Mouse (Mus musculus) limb, embryonic 14.5 days (tissue): Measurements from ENCODE around the gene Rnf19b. TPM values are rescaled to one million over a fixed set of nuclear protein-coding genes. Genes with fewer than 3 reads are reported as not detected.

Source experiments
- ATAC-seq: fragments of 200-750 bp; cut with Nextera tagmentation; 2 replicates; pipeline ENCODE4 v1.8.0; 2017; ENCODE audit warnings: low read depth, moderate number of reproducible peaks, moderate TSS enrichment; ENCODE audit not compliant: low FRiP score
- DNase-seq: peaks from one replicate; pipeline ENCODE4 v3.0.0-alpha.2; 2015; ENCODE audit warnings: low spot score
- H3K27ac ChIP-seq: fragments of 300-500 bp; sonication (generic); replicated peaks from 2 replicates; pipeline ENCODE4 v1.5.1; 2014; ENCODE audit warnings: low read depth, mild to moderate bottlenecking, low read length, moderate library complexity, mixed read lengths
- H3K27me3 ChIP-seq: fragments of 300-500 bp; sonication (generic); 2 replicates; pipeline ENCODE4 v1.6.1; 2014; ENCODE audit warnings: low read length, mixed read lengths; ENCODE audit not compliant: control insufficient read depth, insufficient read depth
- H3K36me3 ChIP-seq: fragments of 300-500 bp; sonication (generic); 2 replicates; pipeline ENCODE4 v1.6.1; 2014; ENCODE audit warnings: mild to moderate bottlenecking, low read length, moderate library complexity, mixed read lengths; ENCODE audit not compliant: control insufficient read depth, insufficient read depth
- H3K4me1 ChIP-seq: fragments of 300-500 bp; sonication (generic); 2 replicates; pipeline ENCODE4 v1.6.1; 2014; ENCODE audit warnings: antibody characterized with exemption, low read length, mixed read lengths; ENCODE audit not compliant: control insufficient read depth, insufficient read depth
- H3K4me2 ChIP-seq: fragments of 300-500 bp; sonication (generic); replicated peaks from 2 replicates; pipeline ENCODE4 v1.6.1; 2014; ENCODE audit warnings: low read depth, mild to moderate bottlenecking, low read length, moderate library complexity; ENCODE audit not compliant: severe bottlenecking
- H3K4me3 ChIP-seq: fragments of 300-500 bp; sonication (generic); replicated peaks from 2 replicates; pipeline ENCODE4 v1.5.1; 2014; ENCODE audit warnings: low read length
- H3K9ac ChIP-seq: fragments of 300-500 bp; sonication (generic); 2 replicates; pipeline ENCODE4 v1.6.1; 2014; ENCODE audit warnings: mild to moderate bottlenecking, low read depth, low read length, moderate library complexity; ENCODE audit not compliant: severe bottlenecking
- H3K9me3 ChIP-seq: fragments of 300-500 bp; sonication (generic); 2 replicates; pipeline ENCODE4 v1.6.1; 2016; ENCODE audit warnings: low read length; ENCODE audit not compliant: control insufficient read depth
- POLR2A ChIP-seq: fragments of 200-500 bp; IDR thresholded peaks from 2 replicates; pipeline ENCODE4 v1.8.0; 2012; ENCODE audit warnings: inconsistent platforms, mild to moderate bottlenecking, moderate library complexity, borderline replicate concordance; ENCODE audit not compliant: insufficient read depth, insufficient read length; ENCODE audit errors: extremely low read depth
- WGBS: fragments of 180-500 bp; shearing (Covaris S2); extraction: QIAGEN DNeasy Blood & Tissue Kit; methylation state at CpG from one replicate; pipeline ENCODE4 v1.1.7; 2014; 5-methylcytosine and 5-hydroxymethylcytosine counted together
- polyA plus RNA-seq, 2 experiments: library from polyadenylated mRNA; depleted of rRNA in 1 of 2; stranded (reverse) in 1 of 2; unstranded in 1 of 2; fragments of >200 nt; fragmentation: Nextera tagmentation in 1 of 2; extraction: Ambion mirVana in 1 of 2; gene quantifications; 2 replicates each; pipeline versions ENCODE4 v1.2.1 to v1.2.3; 2012 to 2014

Gene Rnf19b
- polyA plus RNA-seq, 2 experiments: 9.9 to 28.1 TPM

GRCm38 (mm10) chr4:129081041-129081440, 23.0 kb downstream of the Rnf19b start:
- 86% methylated on average over 7 of the region's 7 CpGs for WGBS
- ATAC-seq (no peak), DNase-seq (no peak)
- Histone ChIP-seq H3K4me3 (no peak overlapping the region), H3K9me3 (0 out of 2 replicates have a peak, but pooled peaks cover 6% of the 10 kb centered on the region), H3K4me2 (no peak overlapping the region), H3K27me3 (no peaks in the 10 kb centered on the region), H3K9ac (no peak overlapping the region), H3K27ac (no peak overlapping the region), H3K36me3 (peaks cover 67% of the 10 kb centered on the region), H3K4me1 (no peaks in the 10 kb centered on the region)
- TF ChIP-seq POLR2A: no peak

GRCm38 (mm10) chr4:129081512-129081911, 23.4 kb downstream of the Rnf19b start:
- H3K36me3 ChIP-seq: peaks cover 64% of the 10 kb centered on the region
- H3K4me2 ChIP-seq: no peak overlapping the region
- no peak for ATAC-seq
- 69% methylated on average over 6 of the region's 6 CpGs for WGBS
- H3K9ac ChIP-seq: no peak overlapping the region
- H3K27me3 ChIP-seq: no peaks in the 10 kb centered on the region
- no peak overlapping the region for H3K27ac ChIP-seq
- 0 out of 2 replicates have a peak, but pooled peaks cover 6% of the 10 kb centered on the region for H3K9me3 ChIP-seq
- H3K4me1 ChIP-seq: no peaks in the 10 kb centered on the region
- H3K4me3 ChIP-seq: no peak overlapping the region
- DNase-seq: no peak
- no peak for TF ChIP-seq POLR2A

- ATAC-seq (no peak), DNase-seq (no peak)
- H3K4me3 ChIP-seq: no peak overlapping the region
- H3K4me1 ChIP-seq: no peaks in the 10 kb centered on the region
- 75% methylated on average over 3 of the region's 3 CpGs for WGBS
- H3K27me3 ChIP-seq: no peaks in the 10 kb centered on the region
- 0 out of 2 replicates have a peak, but pooled peaks cover 6% of the 10 kb centered on the region for H3K9me3 ChIP-seq
- no peak overlapping the region for H3K4me2 ChIP-seq
- peaks cover 60% of the 10 kb centered on the region for H3K36me3 ChIP-seq
- H3K9ac ChIP-seq: no peak overlapping the region
- H3K27ac ChIP-seq: no peak overlapping the region
- no peak for TF ChIP-seq POLR2A
These were observed 23.9 kb downstream of the Rnf19b start for GRCm38 (mm10) chr4:129081939-129082338.

- Histone ChIP-seq H3K4me2 (no peak overlapping the region), H3K4me3 (no peak overlapping the region), H3K9ac (no peak overlapping the region), H3K27ac (no peak overlapping the region), H3K9me3 (0 out of 2 replicates have a peak, but pooled peaks cover 6% of the 10 kb centered on the region), H3K27me3 (no peaks in the 10 kb centered on the region), H3K4me1 (no peaks in the 10 kb centered on the region), H3K36me3 (peaks cover 56% of the 10 kb centered on the region)
- 50% methylated on average over 10 of the region's 10 CpGs for WGBS
- ATAC-seq (0 out of 2 replicates have a peak, but pooled peaks have one; percentile 60), DNase-seq (peak; percentile 81)
- TF ChIP-seq POLR2A: no peak
These were observed 24.5 kb downstream of the Rnf19b start for GRCm38 (mm10) chr4:129082379-129083115.

GRCm38 (mm10) chr4:129084896-129085295, 26.8 kb downstream of the Rnf19b start:
- 91% methylated on average over 9 of the region's 9 CpGs for WGBS
- Histone ChIP-seq H3K36me3 (peaks cover 33% of the 10 kb centered on the region), H3K4me3 (no peak overlapping the region), H3K27ac (no peak overlapping the region), H3K4me2 (no peak overlapping the region), H3K9me3 (no peaks in the 10 kb centered on the region), H3K27me3 (no peaks in the 10 kb centered on the region), H3K4me1 (no peaks in the 10 kb centered on the region), H3K9ac (no peak overlapping the region)
- TF ChIP-seq POLR2A: no peak
- ATAC-seq: no peak
- DNase-seq: no peak
